Mouse (Mus musculus) CH12.LX (cell line): ENCODE results near the gene Zdhhc4.

ENCODE experiments used
- CTCF ChIP-seq, 2 experiments: IDR thresholded peaks in 1 of 2; conservative IDR thresholded peaks in 1 of 2; 2 replicates each; pipeline ENCODE4 v1.5.1; 2011 to 2012; ENCODE audit warnings: low read depth in 2 of 2, low read length in 2 of 2, improper control_type of control experiment in 1 of 2, inconsistent platforms in 1 of 2, mild to moderate bottlenecking in 1 of 2, moderate library complexity in 1 of 2
- GABPA ChIP-seq: IDR thresholded peaks from 2 replicates; pipeline ENCODE4 v1.6.1; 2012; ENCODE audit warnings: low read depth, low read length, improper control_type of control experiment, inconsistent platforms; ENCODE audit not compliant: insufficient replicate concordance
- IRF4 ChIP-seq: IDR thresholded peaks from 2 replicates; pipeline ENCODE4 v1.6.1; 2014; ENCODE audit warnings: low read depth, mild to moderate bottlenecking, inconsistent platforms, low read length, improper control_type of control experiment
- MAFK ChIP-seq: IDR thresholded peaks from 2 replicates; pipeline ENCODE4 v1.6.1; 2011; ENCODE audit warnings: low read length, improper control_type of control experiment; ENCODE audit not compliant: insufficient replicate concordance
- MAX ChIP-seq: IDR thresholded peaks from 2 replicates; pipeline ENCODE4 v1.6.1; 2011; ENCODE audit warnings: low read length, improper control_type of control experiment
- MAZ ChIP-seq: IDR thresholded peaks from 2 replicates; pipeline ENCODE4 v1.6.1; 2012; ENCODE audit warnings: low read depth, mild to moderate bottlenecking, inconsistent platforms, low read length, improper control_type of control experiment, moderate library complexity
- NRF1 ChIP-seq: IDR thresholded peaks from 2 replicates; pipeline ENCODE4 v1.6.1; 2014; ENCODE audit warnings: low read depth, mild to moderate bottlenecking, inconsistent platforms, low read length, improper control_type of control experiment, moderate library complexity
- POLR2A ChIP-seq: IDR thresholded peaks from 2 replicates; pipeline ENCODE4 v1.6.1; 2011; ENCODE audit warnings: low read depth, mild to moderate bottlenecking, improper control_type of control experiment, low read length
- POLR2AphosphoS2 ChIP-seq: IDR thresholded peaks from 2 replicates; pipeline ENCODE4 v1.6.1; 2011; ENCODE audit warnings: low read depth, low read length, improper control_type of control experiment
- RCOR1 ChIP-seq: conservative IDR thresholded peaks from 2 replicates; pipeline ENCODE4 v1.6.1; 2012; ENCODE audit warnings: low read depth, mild to moderate bottlenecking, inconsistent platforms, low read length, improper control_type of control experiment
- SMC3 ChIP-seq: IDR thresholded peaks from 2 replicates; pipeline ENCODE4 v1.6.1; 2011; ENCODE audit warnings: low read depth, low read length, improper control_type of control experiment
- USF1 ChIP-seq: IDR thresholded peaks from 2 replicates; pipeline ENCODE4 v1.6.1; 2014; ENCODE audit warnings: low read depth, mild to moderate bottlenecking, inconsistent platforms, low read length, improper control_type of control experiment

DNA sequence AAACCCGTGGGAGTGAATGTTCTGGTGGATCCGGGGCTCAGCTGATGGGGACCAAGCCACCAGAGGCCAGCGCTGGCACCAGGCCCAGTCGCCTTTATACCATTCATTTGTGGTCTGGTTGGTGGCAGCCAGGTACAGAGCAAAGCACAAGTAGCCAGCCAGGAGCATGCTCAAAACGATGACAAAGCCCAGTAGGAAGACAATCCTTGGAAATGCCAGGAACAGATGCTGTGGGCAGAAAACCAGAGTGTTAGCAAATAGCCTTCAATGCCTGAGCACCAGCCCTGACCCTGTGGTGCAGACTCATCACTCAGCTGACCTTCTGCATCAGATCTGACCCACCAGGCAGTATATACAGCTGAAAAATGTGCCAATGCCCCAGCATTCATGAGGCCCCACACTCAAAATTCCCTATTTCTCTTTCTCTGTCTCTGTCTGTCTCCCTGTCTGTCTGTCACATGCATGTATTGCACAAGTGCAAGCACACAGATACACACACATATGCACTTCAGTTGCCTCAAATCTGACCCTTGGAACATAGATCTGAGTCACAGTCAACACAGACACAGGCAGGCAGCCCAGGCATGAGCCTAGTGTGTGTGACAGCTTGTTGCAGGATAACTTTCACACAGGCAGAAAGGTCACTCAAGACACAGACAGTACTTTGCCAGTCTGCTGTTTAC lies 12.3 kb downstream of the Zdhhc4 start:
- TF ChIP-seq POLR2A (no peak), MAX (no peak), MAZ (no peak), USF1 (no peak), CTCF (conservative IDR thresholded peaks at IDR 0.05 in 1 of 2, IDR thresholded peaks at IDR 0.05 in 1 of 2; ENCODE audit: low read depth in 2 of 2, low read length in 2 of 2) (no peak), MAFK (no peak), SMC3 (no peak), RCOR1 (no peak), POLR2AphosphoS2 (no peak), GABPA (no peak), NRF1 (no peak), IRF4 (no peak)
